Mouse (Mus musculus) thymus, postnatal 25 days (tissue): Measurements from ENCODE around the gene Fam69a.
A peak's percentile ranks its signal among the peaks of the same experiment; 100 is the strongest.
"Not testable (repeated sequence)": the region's sequence is repeated elsewhere in the genome, so short reads cannot be mapped to it uniquely, and the experiment has no call there.

Experiments
- DNase-seq: peaks from one replicate; pipeline ENCODE4 v3.0.0; 2022

The Fam69a gene

GRCm38 (mm10) chr5:107978289-107979035, 8.4 kb downstream of the Fam69a start:
- peak; percentile 40 for DNase-seq

- DNase-seq = no peak
Measured at GRCm38 (mm10) chr5:107977640-107978288, 9.1 kb downstream of the Fam69a start.

- DNase-seq = no peak
Measured at GRCm38 (mm10) chr5:107973310-107973709, 13.6 kb downstream of the Fam69a start.

- DNase-seq = no peak
Measured at GRCm38 (mm10) chr5:107972444-107973272, 14.2 kb downstream of the Fam69a start.

- DNase-seq = no peak
Measured at GRCm38 (mm10) chr5:107971069-107971468, 15.8 kb downstream of the Fam69a start.

- not testable (repeated sequence) for DNase-seq
Measured at GRCm38 (mm10) chr5:107969818-107970217, 17.1 kb downstream of the Fam69a start.

GRCm38 (mm10) chr5:107968079-107968478, 18.8 kb downstream of the Fam69a start:
- no peak for DNase-seq

GRCm38 (mm10) chr5:107966841-107967457, 19.9 kb downstream of the Fam69a start:
- no peak for DNase-seq

GRCm38 (mm10) chr5:107966156-107966555, 20.7 kb downstream of the Fam69a start:
- no peak for DNase-seq

GRCm38 (mm10) chr5:107965355-107965991, 21.4 kb downstream of the Fam69a start:
- DNase-seq = no peak

- DNase-seq = no peak
Measured at GRCm38 (mm10) chr5:107964031-107964758, 22.7 kb downstream of the Fam69a start.

- peak; percentile 47 for DNase-seq
Measured at GRCm38 (mm10) chr5:107961438-107962251, 25.2 kb downstream of the Fam69a start.

GRCm38 (mm10) chr5:107960532-107961202, 26.2 kb downstream of the Fam69a start:
- peak; percentile 49 for DNase-seq

- DNase-seq = no peak
Measured at GRCm38 (mm10) chr5:107959624-107960300, 27.1 kb downstream of the Fam69a start.

GRCm38 (mm10) chr5:107950643-107951042, 36.2 kb downstream of the Fam69a start:
- peak; percentile 39 for DNase-seq

GRCm38 (mm10) chr5:107949607-107950006, 37.3 kb downstream of the Fam69a start:
- DNase-seq = no peak

GRCm38 (mm10) chr5:107948899-107949298, 38.0 kb downstream of the Fam69a start:
- DNase-seq = no peak

GRCm38 (mm10) chr5:107947548-107947947, 39.3 kb downstream of the Fam69a start:
- DNase-seq = no peak

GRCm38 (mm10) chr5:107946475-107946874, 40.4 kb downstream of the Fam69a start:
- no peak for DNase-seq

- no peak for DNase-seq
Measured at GRCm38 (mm10) chr5:107943526-107943925, 43.4 kb downstream of the Fam69a start.
